Mouse (Mus musculus): ENCODE measurements around the gene Cox7b2. TPM values are rescaled to one million over a fixed set of nuclear protein-coding genes. Genes with fewer than 3 reads are reported as not detected.

Cox7b2 gene
- polyA plus RNA-seq (2012; rRNA removed): 0.25 and 0.43 TPM in 2 replicates

GRCm38 (mm10) chr5:71548079-71548478 is at the start of gene Cox7b2:
Gene Cox7b2, minus strand, starts transcription at chr5:71548205.

Other genes with a start within 250 kb of the Cox7b2 start
- 8.2 and 9.2 TPM in 2 replicates for gene Gabrb1, start 109.9 kb upstream of the Cox7b2 start, polyA plus RNA-seq (2012; rRNA removed)
- gene Gabra4, start 110.1 kb upstream of the Cox7b2 start, polyA plus RNA-seq (2012; rRNA removed): 9.9 and 12.8 TPM in 2 replicates